Mouse (Mus musculus) heart, postnatal 25 days (tissue): ENCODE results near the gene Tle4. TPM values are rescaled to one million over a fixed set of nuclear protein-coding genes. Genes with fewer than 3 reads are reported as not detected.

Experiments
- DNase-seq: peaks from one replicate; pipeline ENCODE4 v3.0.0; 2022; ENCODE audit warnings: low spot score
- intact Hi-C: fragments of 180-260 bp; cut with DNase I; formaldehyde crosslinking; loops from one replicate; pipeline ENCODE4 v1.15.1; 2025
- total RNA-seq, 2 experiments: library from RNA; stranded (reverse); gene quantifications; 2 replicates each; pipeline ENCODE4 v1.2.3; 2021

Gene Tle4
- total RNA-seq, 2 experiments from 2014 or later, result 8.9 to 9.5 TPM

GRCm38 (mm10) chr19:14594537-14594936, 3.3 kb downstream of the Tle4 start:
- intact Hi-C loops, result no loop called here
- no peak for DNase-seq

GRCm38 (mm10) chr19:14591809-14592535, 5.9 kb downstream of the Tle4 start:
- DNase-seq, result no peak
- intact Hi-C loops, result no loop called here

- DNase-seq, result no peak
- intact Hi-C loops, result no loop called here
Observed at GRCm38 (mm10) chr19:14590154-14590553, 7.7 kb downstream of the Tle4 start.

GRCm38 (mm10) chr19:14588221-14589123, 9.4 kb downstream of the Tle4 start:
- intact Hi-C loops, result no loop called here
- DNase-seq, result no peak

GRCm38 (mm10) chr19:14586171-14586570, 11.7 kb downstream of the Tle4 start:
- DNase-seq, result no peak
- intact Hi-C loops, result no loop called here

GRCm38 (mm10) chr19:14585731-14586130, 12.1 kb downstream of the Tle4 start:
- no peak for DNase-seq
- intact Hi-C loops, result no loop called here

- intact Hi-C loops, result no loop called here
- DNase-seq, result no peak
Observed at GRCm38 (mm10) chr19:14585235-14585634, 12.6 kb downstream of the Tle4 start.

- intact Hi-C loops, result no loop called here
- no peak for DNase-seq
Observed at GRCm38 (mm10) chr19:14578698-14579097, 19.2 kb downstream of the Tle4 start.

- no peak for DNase-seq
- intact Hi-C loops, result no loop called here
Observed at GRCm38 (mm10) chr19:14578016-14578415, 19.8 kb downstream of the Tle4 start.

GRCm38 (mm10) chr19:14576311-14576710, 21.5 kb downstream of the Tle4 start:
- DNase-seq, result no peak
- intact Hi-C loops, result no loop called here

- no peak for DNase-seq
- intact Hi-C loops, result no loop called here
Observed at GRCm38 (mm10) chr19:14568879-14569278, 29.0 kb downstream of the Tle4 start.

- no peak for DNase-seq
- intact Hi-C loops, result no loop called here
Observed at GRCm38 (mm10) chr19:14567081-14567480, 30.8 kb downstream of the Tle4 start.

GRCm38 (mm10) chr19:14566564-14567021, 31.3 kb downstream of the Tle4 start:
- intact Hi-C loops, result no loop called here
- no peak for DNase-seq

- intact Hi-C loops, result no loop called here
- DNase-seq, result no peak
Observed at GRCm38 (mm10) chr19:14565424-14566069, 32.3 kb downstream of the Tle4 start.

- intact Hi-C loops, result no loop called here
- no peak for DNase-seq
Observed at GRCm38 (mm10) chr19:14563273-14563959, 34.4 kb downstream of the Tle4 start.

- no peak for DNase-seq
- intact Hi-C loops, result no loop called here
Observed at GRCm38 (mm10) chr19:14547871-14548270, 50.0 kb downstream of the Tle4 start.

GRCm38 (mm10) chr19:14547133-14547842, 50.6 kb downstream of the Tle4 start:
- intact Hi-C loops, result no loop called here
- no peak for DNase-seq

GRCm38 (mm10) chr19:14545485-14545884, 52.4 kb downstream of the Tle4 start:
- intact Hi-C loops, result no loop called here

GRCm38 (mm10) chr19:14543305-14543704, 54.5 kb downstream of the Tle4 start:
- intact Hi-C loops, result no loop called here
- DNase-seq, result no peak

More at GRCm38 (mm10) chr19:14545485-14545884, 52.4 kb downstream of the Tle4 start:
- no peak for DNase-seq
